Mouse (Mus musculus): ENCODE results near the gene Olfr373. TPM values are rescaled to one million over a fixed set of nuclear protein-coding genes. Genes with fewer than 3 reads are reported as not detected.
"Not testable (repeated sequence)": the region's sequence is repeated elsewhere in the genome, so short reads cannot be mapped to it uniquely, and the experiment has no call there.

Olfr373 gene
- polyA plus RNA-seq (2015; fragmentation: Nextera tagmentation; extraction: Ambion mirVana), result 0.08 and 0.14 TPM in 2 replicates

- not testable (repeated sequence) for H3K4me1 ChIP-seq (replicated peaks; ENCODE audit: control insufficient read depth, insufficient read depth, low read length); H3K9ac ChIP-seq (ENCODE audit: low read depth, low read length); H3K27me3 ChIP-seq (replicated peaks; ENCODE audit: control insufficient read depth, insufficient read depth, low read length); H3K36me3 ChIP-seq (ENCODE audit: control insufficient read depth, insufficient read depth); H3K27ac ChIP-seq (ENCODE audit: low read depth, low read length); H3K4me2 ChIP-seq (replicated peaks; ENCODE audit: low read depth); ATAC-seq; H3K9me3 ChIP-seq (ENCODE audit: control insufficient read depth); H3K4me3 ChIP-seq (ENCODE audit: low read depth, low read length)
Observed at GRCm38 (mm10) chr8:72082877-72083276, at the start of gene Olfr373. TSS of gene Olfr373 (plus strand) at chr8:72083177.

- H3K27ac ChIP-seq (ENCODE audit: low read depth, low read length); H3K4me1 ChIP-seq (replicated peaks; ENCODE audit: control insufficient read depth, insufficient read depth, low read length); H3K27me3 ChIP-seq (replicated peaks; ENCODE audit: control insufficient read depth, insufficient read depth, low read length); H3K9me3 ChIP-seq (ENCODE audit: control insufficient read depth); H3K9ac ChIP-seq (ENCODE audit: low read depth, low read length); H3K4me2 ChIP-seq (replicated peaks; ENCODE audit: low read depth); H3K4me3 ChIP-seq (ENCODE audit: low read depth, low read length); H3K36me3 ChIP-seq (ENCODE audit: control insufficient read depth, insufficient read depth); ATAC-seq: not testable (repeated sequence)
- WGBS, result 73% methylated on average over 4 of the region's 4 CpGs
Observed at GRCm38 (mm10) chr8:72040918-72041317, 42.1 kb upstream of the Olfr373 start, which contains the start of gene Olfr372. TSS of gene Olfr372 (plus strand) at chr8:72041218.

- no peak for ATAC-seq
- Histone ChIP-seq H3K4me1 (replicated peaks; ENCODE audit: control insufficient read depth, insufficient read depth, low read length) (no peaks in the 10 kb centered on the region), H3K9me3 (ENCODE audit: control insufficient read depth) (no peaks in the 10 kb centered on the region), H3K4me3 (ENCODE audit: low read depth, low read length) (no peak overlapping the region), H3K4me2 (replicated peaks; ENCODE audit: low read depth) (no peak overlapping the region), H3K9ac (ENCODE audit: low read depth, low read length) (no peak overlapping the region), H3K36me3 (ENCODE audit: control insufficient read depth, insufficient read depth) (no peaks in the 10 kb centered on the region), H3K27me3 (replicated peaks; ENCODE audit: control insufficient read depth, insufficient read depth, low read length) (no peaks in the 10 kb centered on the region), H3K27ac (ENCODE audit: low read depth, low read length) (no peak overlapping the region)
- WGBS, result 84% methylated on average over 1 of the region's 1 CpGs
- no peak for TF ChIP-seq CTCF (IDR thresholded peaks at IDR 0.05; ENCODE audit: low read depth)
Observed at GRCm38 (mm10) chr8:72042493-72042892, 40.5 kb upstream of the Olfr373 start.

DNA sequence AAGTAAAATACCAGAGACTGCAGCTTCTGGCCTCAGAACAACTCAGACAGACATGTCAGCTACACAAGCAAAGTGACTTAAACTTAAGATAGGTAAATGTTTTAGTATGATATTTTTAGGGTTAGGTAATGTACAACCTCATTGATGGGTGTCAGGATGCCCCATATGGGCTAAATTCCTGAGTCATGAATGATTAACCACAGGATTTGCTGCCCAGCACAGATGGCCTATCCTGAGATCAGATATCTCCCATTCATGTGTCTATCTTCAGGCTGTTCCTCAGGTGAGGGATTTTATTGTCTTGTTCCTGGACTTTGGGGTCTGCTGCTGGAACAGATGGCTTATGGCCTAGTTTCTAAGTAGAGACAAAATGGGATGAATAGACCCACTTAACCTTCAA lies 28.3 kb upstream of the Olfr373 start:
- not testable (repeated sequence) for H3K27me3 ChIP-seq (replicated peaks; ENCODE audit: control insufficient read depth, insufficient read depth, low read length); H3K9ac ChIP-seq (ENCODE audit: low read depth, low read length); H3K36me3 ChIP-seq (ENCODE audit: control insufficient read depth, insufficient read depth); H3K4me3 ChIP-seq (ENCODE audit: low read depth, low read length); H3K27ac ChIP-seq (ENCODE audit: low read depth, low read length); H3K4me2 ChIP-seq (replicated peaks; ENCODE audit: low read depth); H3K4me1 ChIP-seq (replicated peaks; ENCODE audit: control insufficient read depth, insufficient read depth, low read length); ATAC-seq; H3K9me3 ChIP-seq (ENCODE audit: control insufficient read depth)

DNA sequence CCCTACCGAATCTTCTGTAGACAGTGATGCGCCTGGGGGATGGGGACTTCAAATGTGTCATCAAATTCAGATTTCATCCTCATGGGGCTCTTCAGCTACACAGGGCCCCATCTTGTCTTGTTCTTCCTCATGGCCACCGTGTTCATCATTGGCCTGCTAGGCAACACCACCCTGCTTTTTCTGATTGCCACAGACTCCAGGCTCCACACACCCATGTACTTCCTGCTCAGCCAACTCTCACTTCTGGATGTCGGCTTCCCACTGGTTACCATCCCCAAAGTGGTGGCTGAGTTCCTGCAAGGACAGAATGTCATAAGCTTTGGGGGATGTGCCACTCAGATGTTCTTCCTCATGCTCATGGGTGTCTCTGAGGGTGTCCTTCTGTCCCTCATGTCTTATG lies 25.3 kb upstream of the Olfr373 start:
- not testable (repeated sequence) for H3K4me2 ChIP-seq (replicated peaks; ENCODE audit: low read depth); ATAC-seq; H3K9me3 ChIP-seq (ENCODE audit: control insufficient read depth); H3K36me3 ChIP-seq (ENCODE audit: control insufficient read depth, insufficient read depth); H3K4me1 ChIP-seq (replicated peaks; ENCODE audit: control insufficient read depth, insufficient read depth, low read length); H3K27ac ChIP-seq (ENCODE audit: low read depth, low read length); H3K27me3 ChIP-seq (replicated peaks; ENCODE audit: control insufficient read depth, insufficient read depth, low read length); H3K9ac ChIP-seq (ENCODE audit: low read depth, low read length); H3K4me3 ChIP-seq (ENCODE audit: low read depth, low read length)
- 92% methylated on average over 3 of the region's 4 CpGs for WGBS

GRCm38 (mm10) chr8:72066819-72067399 lies 16.1 kb upstream of the Olfr373 start:
- 75% methylated on average over 1 of the region's 1 CpGs for WGBS
- not testable (repeated sequence) for H3K27me3 ChIP-seq (replicated peaks; ENCODE audit: control insufficient read depth, insufficient read depth, low read length); H3K36me3 ChIP-seq (ENCODE audit: control insufficient read depth, insufficient read depth); H3K27ac ChIP-seq (ENCODE audit: low read depth, low read length); H3K4me3 ChIP-seq (ENCODE audit: low read depth, low read length); H3K9me3 ChIP-seq (ENCODE audit: control insufficient read depth); H3K4me1 ChIP-seq (replicated peaks; ENCODE audit: control insufficient read depth, insufficient read depth, low read length); ATAC-seq; H3K4me2 ChIP-seq (replicated peaks; ENCODE audit: low read depth); H3K9ac ChIP-seq (ENCODE audit: low read depth, low read length)

GRCm38 (mm10) chr8:72084744-72085143 lies 1.8 kb downstream of the Olfr373 start:
- no peak overlapping the region for H3K9ac ChIP-seq (ENCODE audit: low read depth, low read length)
- no peaks in the 10 kb centered on the region for H3K36me3 ChIP-seq (ENCODE audit: control insufficient read depth, insufficient read depth)
- no peak for ATAC-seq
- no peaks in the 10 kb centered on the region for H3K27me3 ChIP-seq (replicated peaks; ENCODE audit: control insufficient read depth, insufficient read depth, low read length)
- H3K9me3 ChIP-seq (ENCODE audit: control insufficient read depth), result no peaks in the 10 kb centered on the region
- TF ChIP-seq CTCF (IDR thresholded peaks at IDR 0.05; ENCODE audit: low read depth), result no peak
- H3K4me2 ChIP-seq (replicated peaks; ENCODE audit: low read depth), result no peak overlapping the region
- no peak overlapping the region for H3K4me3 ChIP-seq (ENCODE audit: low read depth, low read length)
- H3K4me1 ChIP-seq (replicated peaks; ENCODE audit: control insufficient read depth, insufficient read depth, low read length), result no peaks in the 10 kb centered on the region
- H3K27ac ChIP-seq (ENCODE audit: low read depth, low read length), result no peak overlapping the region
- 70% methylated on average over 5 of the region's 5 CpGs for WGBS
